Mouse (Mus musculus) ES-Bruce4 (cell line): ENCODE data around the gene Specc1. TPM values are rescaled to one million over a fixed set of nuclear protein-coding genes. Genes with fewer than 3 reads are reported as not detected.

Experiments
- H3K27ac ChIP-seq: 2 replicates; pipeline ENCODE4 v1.5.1; 2012; ENCODE audit warnings: low read length, inconsistent platforms; ENCODE audit not compliant: insufficient read depth
- H3K27me3 ChIP-seq: 2 replicates; pipeline ENCODE4 v1.6.1; 2012; ENCODE audit warnings: mild to moderate bottlenecking, low read length, inconsistent platforms; ENCODE audit not compliant: control insufficient read depth, poor library complexity, insufficient read depth, severe bottlenecking
- H3K36me3 ChIP-seq: 2 replicates; pipeline ENCODE4 v1.6.1; 2012; ENCODE audit warnings: inconsistent platforms, mild to moderate bottlenecking, low read length, moderate library complexity; ENCODE audit not compliant: control insufficient read depth, poor library complexity, insufficient read depth, severe bottlenecking
- H3K4me1 ChIP-seq: one replicate; pipeline ENCODE4 v1.8.1; 2011; ENCODE audit warnings: low read length; ENCODE audit not compliant: control insufficient read depth, insufficient read depth
- H3K4me3 ChIP-seq: 2 replicates; pipeline ENCODE4 v1.5.1; 2011; ENCODE audit warnings: low read depth, mild to moderate bottlenecking, low read length
- H3K9ac ChIP-seq: 2 replicates; pipeline ENCODE4 v1.6.1; 2012; ENCODE audit warnings: low read depth, mild to moderate bottlenecking, inconsistent platforms; ENCODE audit not compliant: poor library complexity, severe bottlenecking
- H3K9me3 ChIP-seq: replicated peaks from 2 replicates; pipeline ENCODE4 v1.6.1; 2012; ENCODE audit warnings: mild to moderate bottlenecking, low read length, inconsistent platforms; ENCODE audit not compliant: control insufficient read depth, poor library complexity, insufficient read depth, severe bottlenecking
- CTCF ChIP-seq: IDR thresholded peaks from one replicate; pipeline ENCODE4 v1.8.1; 2011; ENCODE audit warnings: low read depth, low read length
- EP300 ChIP-seq: IDR thresholded peaks from 2 replicates; pipeline ENCODE4 v1.6.1; 2011; ENCODE audit warnings: low read depth, low read length; ENCODE audit not compliant: insufficient read depth
- POLR2A ChIP-seq: IDR thresholded peaks from one replicate; pipeline ENCODE4 v1.8.1; 2011; ENCODE audit warnings: low read length; ENCODE audit not compliant: insufficient read depth
- polyA plus RNA-seq: library from polyadenylated mRNA; stranded (reverse); fragments of >200 nt; gene quantifications from 2 replicates; pipeline ENCODE4 v1.2.4, GENCODE M21; 2011; ENCODE audit warnings: low read depth; ENCODE audit not compliant: missing spikeins, insufficient read depth, insufficient read length

Specc1 gene
- polyA plus RNA-seq, 1 experiment = 32.1 TPM

DNA sequence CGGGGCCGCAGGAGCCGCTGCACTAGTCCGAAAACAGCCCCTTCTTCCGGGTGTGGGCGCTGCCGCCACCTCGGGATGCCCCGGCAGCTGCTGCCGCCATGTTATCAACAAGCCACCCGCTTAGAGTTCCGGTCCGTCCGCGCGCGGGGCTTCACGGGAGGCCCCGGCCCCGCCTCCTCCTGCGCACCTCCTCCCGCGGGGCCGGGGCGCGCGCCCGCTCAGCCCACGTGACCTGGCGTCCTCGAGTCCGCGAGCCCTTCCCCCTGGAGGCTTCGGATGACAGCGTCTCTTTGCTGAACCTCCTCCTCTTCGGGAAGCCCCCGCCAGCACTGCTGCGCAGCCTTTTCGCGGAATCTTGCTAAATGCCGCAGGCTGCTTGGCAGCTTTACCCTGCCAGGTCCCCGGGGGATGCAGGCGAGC is 26.5 kb upstream of the Specc1 start, which contains the start of gene Akap10:
Gene Akap10, minus strand, starts transcription at position 155 of the 420 bp plus-strand sequence.
- Histone ChIP-seq H3K9me3 (0 out of 2 replicates have a peak, but pooled peaks cover 2% of the 10 kb centered on the region), H3K9ac (peak within 1 kb of the TSS; percentile 94), H3K36me3 (peaks cover 2% of the 10 kb centered on the region; the same call in 1 of the 2 replicates), H3K4me1 (no peaks in the 10 kb centered on the region), H3K4me3 (peak within 1 kb of the TSS; percentile 95), H3K27me3 (no peaks in the 10 kb centered on the region), H3K27ac (peak within 1 kb of the TSS; percentile 79)
- TF ChIP-seq POLR2A (peak; percentile 38), EP300 (peak; percentile 50; the same call in 1 of the 2 replicates), CTCF (no peak)

DNA sequence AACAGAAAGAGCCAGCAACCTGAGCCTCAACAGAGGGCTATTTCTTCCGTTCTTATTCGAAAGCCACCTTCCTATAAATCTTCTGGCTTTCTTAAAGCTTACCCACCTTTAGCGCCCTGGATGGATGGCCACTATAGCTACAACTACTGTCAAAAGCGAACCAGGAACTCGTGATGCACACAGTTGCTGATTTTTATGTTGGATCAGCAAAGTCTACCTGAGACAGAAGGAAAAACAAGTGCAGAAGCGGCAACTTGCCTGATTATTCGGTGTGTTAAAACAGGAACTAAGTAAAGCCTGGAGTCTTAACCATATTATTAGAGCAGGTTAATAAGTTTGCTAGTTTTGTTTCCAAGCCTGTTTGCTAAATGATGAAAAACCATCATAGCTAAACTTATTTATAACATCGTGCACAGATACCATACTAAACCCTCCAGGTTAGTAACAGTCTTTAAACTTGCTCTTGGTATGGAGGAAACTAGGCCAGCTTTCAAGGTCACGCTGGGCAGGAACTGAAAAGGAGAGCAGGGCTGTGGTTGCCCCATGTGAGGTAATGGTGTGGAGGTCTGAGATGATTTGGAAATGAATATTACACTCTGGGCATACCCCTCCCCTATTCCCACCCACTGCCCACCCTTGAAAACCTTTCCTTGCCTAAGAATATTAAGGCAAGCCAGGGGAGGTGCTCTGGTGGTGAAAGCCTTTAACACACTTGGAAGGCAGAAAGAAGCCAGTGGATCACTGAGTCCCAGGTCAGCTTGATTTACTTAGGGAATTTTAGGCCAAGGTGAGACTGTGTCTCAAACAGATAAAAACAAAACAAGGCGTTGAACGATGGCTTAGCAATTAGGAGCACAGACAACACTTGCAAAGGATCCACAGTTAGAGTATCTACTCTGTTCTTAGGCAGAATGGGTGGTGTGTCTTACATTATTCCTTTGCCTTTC is 25.6 kb upstream of the Specc1 start:
- TF ChIP-seq EP300 (no peak), CTCF (no peak), POLR2A (no peak)
- Histone ChIP-seq H3K27me3 (no peaks in the 10 kb centered on the region), H3K4me1 (no peaks in the 10 kb centered on the region), H3K36me3 (no peaks in the 10 kb centered on the region; the same call in 1 of the 2 replicates), H3K9me3 (0 out of 2 replicates have a peak, but pooled peaks cover 2% of the 10 kb centered on the region), H3K9ac (peak overlapping the region; percentile 94), H3K4me3 (peak overlapping the region; percentile 95), H3K27ac (peak overlapping the region; percentile 79)

DNA sequence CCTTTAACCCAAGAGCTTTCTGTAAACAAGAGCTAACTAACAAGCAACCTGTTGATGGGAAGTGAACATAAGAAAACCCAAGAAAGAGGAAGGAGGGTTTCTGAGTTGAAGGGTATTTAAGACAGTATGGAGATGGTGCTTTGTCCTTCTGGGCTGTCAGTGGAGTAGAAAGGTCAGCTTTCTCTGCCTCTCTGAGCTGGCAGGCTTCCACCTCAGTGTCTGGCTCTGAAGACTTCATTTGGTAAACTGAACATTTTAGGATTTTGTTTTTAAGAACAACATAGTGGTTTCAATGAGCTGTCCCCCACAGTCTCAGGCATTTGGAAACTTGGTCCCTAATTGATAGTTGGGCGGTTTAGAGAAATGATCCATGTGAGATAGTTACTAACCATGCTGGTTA is 18.8 kb upstream of the Specc1 start:
- no peak overlapping the region for H3K4me3 ChIP-seq
- TF ChIP-seq POLR2A = no peak

DNA sequence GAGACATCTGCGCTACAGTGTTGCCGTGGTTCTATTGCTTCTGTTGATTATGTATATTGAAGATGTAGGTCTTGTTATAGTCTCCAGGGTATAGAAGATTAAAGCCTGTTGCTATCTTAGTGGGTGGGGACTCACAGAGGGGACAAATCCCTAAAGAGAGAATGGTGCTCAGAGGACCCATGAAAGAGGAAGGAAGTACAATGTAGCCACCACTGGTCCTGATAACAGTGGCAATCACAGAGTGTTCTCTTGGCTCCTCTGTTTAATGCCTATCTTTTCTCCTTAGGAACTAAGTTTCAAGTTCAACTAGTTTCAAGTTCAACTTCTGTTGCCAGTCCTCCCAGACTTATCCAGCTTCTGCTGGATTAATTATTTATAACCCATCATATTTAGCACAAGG is 13.7 kb upstream of the Specc1 start:
- no peak overlapping the region for H3K9ac ChIP-seq
- H3K9me3 ChIP-seq = no peaks in the 10 kb centered on the region
- H3K4me1 ChIP-seq = no peaks in the 10 kb centered on the region
- H3K27me3 ChIP-seq = no peaks in the 10 kb centered on the region; the same call in none of the 2 replicates
- no peaks in the 10 kb centered on the region for H3K36me3 ChIP-seq
- no peak overlapping the region for H3K4me3 ChIP-seq
- TF ChIP-seq CTCF (no peak), POLR2A (no peak), EP300 (no peak)
- H3K27ac ChIP-seq = no peak overlapping the region

More for the DNA sequence above, 18.8 kb upstream of the Specc1 start:
- Histone ChIP-seq H3K36me3 (no peaks in the 10 kb centered on the region), H3K27ac (no peak overlapping the region), H3K9ac (no peak overlapping the region), H3K4me1 (no peaks in the 10 kb centered on the region), H3K27me3 (no peaks in the 10 kb centered on the region; the same call in none of the 2 replicates), H3K9me3 (no peaks in the 10 kb centered on the region)

DNA sequence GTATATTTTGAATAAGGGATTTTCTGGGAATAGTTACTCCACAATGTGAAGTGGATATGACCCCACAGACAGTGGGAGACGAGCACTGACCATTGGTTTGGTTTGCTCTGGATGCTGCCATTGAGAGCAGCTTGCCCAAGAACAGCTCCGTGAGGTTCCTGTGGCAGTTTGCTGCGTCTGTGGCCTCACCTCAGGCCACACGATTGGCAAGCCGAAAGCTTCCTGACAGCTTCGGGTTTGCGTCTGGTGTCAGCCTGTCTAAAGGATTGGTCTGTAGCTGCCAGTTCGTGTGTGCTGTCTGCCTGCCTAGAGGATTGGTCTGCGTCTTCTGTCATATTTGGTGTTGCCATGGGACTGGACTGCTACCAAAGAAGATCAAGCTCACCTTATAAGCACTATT is 12.1 kb upstream of the Specc1 start:
- H3K9me3 ChIP-seq = no peaks in the 10 kb centered on the region
- TF ChIP-seq POLR2A (no peak), EP300 (no peak), CTCF (no peak)

DNA sequence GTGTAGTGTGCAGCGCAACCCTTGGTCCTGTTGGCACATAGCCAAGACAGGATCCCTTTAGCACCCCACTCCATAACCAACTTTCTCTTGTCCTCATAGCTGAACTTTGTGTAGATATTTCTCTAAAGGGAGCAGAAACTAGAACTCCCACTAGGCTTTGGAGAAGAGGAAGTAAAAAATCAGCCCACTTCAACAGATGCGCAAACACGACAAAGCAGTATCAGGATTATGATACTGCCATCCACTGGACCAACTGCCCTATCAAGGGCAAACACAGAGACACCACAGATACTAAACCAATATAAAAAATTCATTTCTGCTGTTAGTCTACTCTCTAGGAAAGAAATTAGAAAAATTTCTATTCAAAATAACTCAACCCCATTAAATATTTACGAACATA is 10.0 kb upstream of the Specc1 start:
- H3K4me1 ChIP-seq = no peaks in the 10 kb centered on the region
- H3K9me3 ChIP-seq = no peaks in the 10 kb centered on the region
- no peaks in the 10 kb centered on the region for H3K27me3 ChIP-seq
- no peak overlapping the region for H3K9ac ChIP-seq
- H3K4me3 ChIP-seq = no peak overlapping the region
- no peak overlapping the region for H3K27ac ChIP-seq
- TF ChIP-seq CTCF = no peak
- TF ChIP-seq EP300 = no peak
- no peak for TF ChIP-seq POLR2A
- H3K36me3 ChIP-seq = no peaks in the 10 kb centered on the region

More for the DNA sequence above, 12.1 kb upstream of the Specc1 start:
- Histone ChIP-seq H3K4me3 (no peak overlapping the region), H3K36me3 (no peaks in the 10 kb centered on the region), H3K27ac (no peak overlapping the region), H3K9ac (no peak overlapping the region), H3K4me1 (no peaks in the 10 kb centered on the region), H3K27me3 (no peaks in the 10 kb centered on the region; the same call in 1 of the 2 replicates)
